Mouse (Mus musculus): Measurements from ENCODE around the gene Slc39a11. TPM values are rescaled to one million over a fixed set of nuclear protein-coding genes. Genes with fewer than 3 reads are reported as not detected.

Gene Slc39a11
- total RNA-seq, 2 experiments from 2014 or later, result 19.9 to 21.8 TPM

DNA sequence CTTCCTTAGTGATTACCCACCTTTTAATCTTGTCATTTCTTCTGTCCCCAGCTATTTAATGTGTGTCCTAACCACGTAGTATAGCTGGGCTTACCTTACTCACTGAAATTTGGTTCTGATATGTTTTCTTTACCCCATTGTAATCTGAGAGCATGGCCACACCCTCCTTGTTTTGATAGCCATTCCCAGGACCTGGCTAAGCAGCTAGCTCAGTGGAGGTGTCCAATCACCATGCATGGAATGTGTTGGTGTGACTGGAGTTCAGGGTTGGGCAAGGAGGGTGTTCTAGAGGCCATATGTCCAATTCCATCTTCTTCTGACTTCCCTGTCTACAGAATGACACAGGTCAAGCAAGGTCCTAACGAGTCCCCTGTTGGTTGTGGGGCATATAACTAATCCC lies 429.2 kb downstream of the Slc39a11 start:
- no peak for DNase-seq (ENCODE audit: extremely low spot score in 1 of 2, low spot score in 2 of 2)
- intact Hi-C loops (cut with DNase I), result no loop called here

DNA sequence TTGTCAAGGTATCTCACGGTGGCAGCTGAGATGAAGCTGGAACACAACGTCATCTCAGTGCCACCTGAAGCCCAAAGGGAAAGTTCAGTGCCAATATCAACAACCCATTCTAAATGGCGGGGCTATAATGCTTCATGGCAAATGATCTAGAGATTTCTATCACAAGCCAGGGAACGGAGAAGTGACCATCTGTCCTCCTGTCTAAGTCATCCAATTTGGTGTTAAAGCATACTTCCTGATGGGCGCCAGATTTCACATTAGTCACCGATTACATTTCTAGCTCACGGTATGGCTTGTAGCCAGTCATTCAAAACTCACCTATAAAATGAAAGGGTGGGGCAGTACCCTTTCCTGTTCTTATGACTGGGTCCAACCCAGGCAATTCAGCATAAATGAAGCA lies 435.1 kb downstream of the Slc39a11 start:
- intact Hi-C loops (cut with DNase I), result no loop called here
- DNase-seq (ENCODE audit: extremely low spot score in 1 of 2, low spot score in 2 of 2), result no peak

DNA sequence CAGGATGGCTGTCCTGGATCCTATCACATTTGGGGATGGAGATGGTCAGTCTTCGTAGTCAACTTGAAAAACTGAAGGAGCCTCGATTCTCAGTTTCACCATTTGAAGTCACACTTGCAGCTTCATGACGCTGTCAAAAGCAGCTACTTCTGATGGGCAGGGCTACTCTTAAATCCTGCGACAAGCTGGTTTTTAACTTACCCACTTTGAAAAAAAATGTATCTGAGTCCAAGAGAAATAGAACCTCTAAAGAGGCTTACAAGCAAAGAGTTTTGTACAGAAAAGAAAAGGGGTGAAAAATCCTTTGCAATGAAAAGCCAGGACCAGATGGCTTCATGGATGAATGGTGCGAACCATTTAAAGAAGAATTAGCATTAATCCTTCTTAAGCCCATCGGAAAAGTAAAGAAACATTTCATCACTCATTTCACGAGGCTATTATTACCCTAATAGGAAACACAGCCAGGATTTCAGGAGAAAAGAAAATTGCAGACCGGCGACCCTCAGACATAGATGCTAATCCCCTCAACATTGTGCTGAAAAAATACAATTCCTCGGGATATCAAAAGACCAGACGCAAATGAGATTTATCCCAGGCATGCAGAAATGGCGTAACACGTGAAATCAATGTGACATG lies 437.4 kb downstream of the Slc39a11 start:
- intact Hi-C loops (cut with DNase I), result no loop called here

DNA sequence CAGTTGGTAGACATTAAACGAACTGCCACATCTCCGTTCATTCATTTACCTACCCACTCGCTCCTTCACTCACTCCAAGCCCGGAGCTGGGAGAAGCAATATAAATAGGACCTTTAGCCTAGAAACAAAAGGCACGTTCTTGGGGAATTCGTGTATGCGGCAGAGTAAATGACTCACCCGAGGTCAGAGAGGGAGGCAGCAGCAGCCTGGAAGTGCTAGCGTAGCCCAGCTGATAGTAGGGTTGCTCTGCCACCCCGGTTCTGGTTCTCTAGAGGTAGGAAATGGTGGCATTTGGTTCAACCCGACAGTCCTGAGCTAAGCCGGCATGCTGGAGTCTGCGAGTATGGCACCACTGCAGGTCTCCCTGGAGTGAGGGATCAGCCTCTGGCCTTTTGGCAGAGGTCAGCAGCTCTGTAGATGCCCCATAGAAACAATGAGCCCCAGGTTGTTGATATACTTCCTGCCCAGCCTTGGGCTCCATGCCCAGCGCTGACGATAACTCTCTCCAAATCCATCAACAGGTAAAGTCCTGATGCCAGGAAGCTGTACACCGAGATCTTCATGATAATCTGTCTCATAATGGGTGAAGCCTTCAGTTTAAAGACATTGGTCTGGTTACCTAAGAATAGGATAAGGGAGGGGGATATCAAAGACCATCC lies 440.5 kb downstream of the Slc39a11 start:
- DNase-seq (ENCODE audit: extremely low spot score in 1 of 2, low spot score in 2 of 2), result no peak
- intact Hi-C loops (cut with DNase I), result no loop called here

More for the DNA sequence above, 437.4 kb downstream of the Slc39a11 start:
- DNase-seq (ENCODE audit: extremely low spot score in 1 of 2, low spot score in 2 of 2), result no peak

DNA sequence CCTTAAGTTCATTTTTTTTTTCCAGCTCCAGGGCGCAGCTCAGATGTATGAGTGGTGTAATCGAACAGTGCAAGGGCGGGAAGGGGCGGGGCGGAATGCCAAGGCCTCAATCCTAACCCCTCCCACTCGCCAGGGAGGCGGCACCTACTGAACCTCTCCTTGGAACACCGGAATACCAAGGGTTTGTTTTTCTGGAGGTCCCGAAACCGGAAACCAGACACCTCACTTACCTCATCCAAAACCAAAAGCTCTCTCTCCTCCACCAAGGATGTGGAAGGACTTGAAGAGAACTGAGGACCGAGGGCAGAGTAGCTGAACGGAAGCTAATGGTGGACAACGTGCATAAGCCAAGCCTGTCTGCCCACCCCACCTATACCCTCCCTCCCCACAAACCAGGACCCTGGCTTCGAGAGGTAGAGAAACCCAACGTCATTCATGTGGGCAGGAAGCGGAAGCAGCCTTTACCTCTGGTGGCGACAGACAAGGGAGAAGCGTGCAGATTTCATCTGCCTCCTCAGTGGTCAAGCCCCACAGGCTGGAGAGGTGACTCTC lies 441.3 kb downstream of the Slc39a11 start:
- no peak for DNase-seq (ENCODE audit: extremely low spot score in 1 of 2, low spot score in 2 of 2)
- intact Hi-C loops (cut with DNase I), result no loop called here

DNA sequence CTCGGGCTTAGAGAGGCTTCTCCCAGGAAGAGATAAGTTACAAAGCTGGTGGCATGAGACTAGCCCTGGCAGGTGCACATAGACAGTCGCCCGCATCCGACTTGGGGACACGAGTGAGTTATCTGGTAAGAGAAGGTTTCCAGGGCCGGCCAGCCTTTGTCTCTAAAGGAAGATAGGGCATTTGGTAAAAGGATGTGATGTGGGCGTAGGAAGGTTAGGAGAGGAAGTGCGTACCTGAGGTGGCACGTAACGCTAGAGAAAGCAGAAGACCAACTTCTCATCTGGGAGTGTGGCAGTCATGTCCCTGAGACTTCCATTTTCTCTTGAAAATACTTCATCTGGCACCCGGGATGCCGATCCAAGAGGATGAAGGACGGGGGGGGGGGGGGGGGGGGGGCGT lies 441.9 kb downstream of the Slc39a11 start:
- no peak for DNase-seq (ENCODE audit: extremely low spot score in 1 of 2, low spot score in 2 of 2)
- intact Hi-C loops (cut with DNase I), result no loop called here

DNA sequence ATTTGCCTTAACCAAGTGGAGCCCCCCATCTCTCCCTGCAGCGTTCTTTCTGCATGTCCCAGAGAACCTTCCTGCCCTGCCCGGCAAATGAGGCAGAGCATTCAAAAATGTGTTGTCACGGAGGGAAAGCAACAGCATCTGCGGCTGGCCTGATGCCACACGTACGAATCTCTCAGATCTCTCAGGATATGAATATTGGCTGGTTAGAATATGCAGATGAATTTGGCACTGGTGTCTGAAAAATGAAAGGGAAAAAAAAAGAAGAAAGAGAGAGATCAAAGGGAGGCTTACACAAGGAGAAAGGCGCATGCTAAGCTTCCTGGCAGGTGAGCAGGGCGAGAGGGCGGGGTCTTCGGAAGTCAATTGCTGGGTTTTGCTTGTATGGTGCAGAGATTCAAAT lies 443.8 kb downstream of the Slc39a11 start:
- no peak for DNase-seq (ENCODE audit: extremely low spot score in 1 of 2, low spot score in 2 of 2)
- intact Hi-C loops (cut with DNase I), result no loop called here

DNA sequence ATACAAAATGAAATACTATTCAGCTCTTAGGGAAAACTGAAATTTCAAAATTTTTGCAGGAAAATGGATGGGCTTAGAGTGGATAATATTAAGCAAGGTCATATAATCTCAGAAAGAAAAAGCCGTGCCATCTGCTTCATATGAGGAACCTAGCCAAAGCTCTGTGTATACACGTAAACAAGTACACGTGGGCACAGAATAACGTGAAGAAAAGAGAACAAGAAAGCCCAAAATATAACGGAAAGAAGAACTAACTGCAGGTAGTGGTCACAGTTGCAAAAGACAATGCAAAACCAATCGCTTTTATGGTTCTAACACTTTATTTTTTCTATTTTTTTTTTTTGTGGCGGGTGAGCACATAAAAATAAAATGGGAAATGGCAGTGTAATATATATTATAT lies 446.9 kb downstream of the Slc39a11 start:
- DNase-seq (ENCODE audit: extremely low spot score in 1 of 2, low spot score in 2 of 2), result no peak
- intact Hi-C loops (cut with DNase I), result loop anchor here (5.0 kb wide), 2 partner anchors 69 to 84 kb away; no protein-coding TSS in a partner anchor

DNA sequence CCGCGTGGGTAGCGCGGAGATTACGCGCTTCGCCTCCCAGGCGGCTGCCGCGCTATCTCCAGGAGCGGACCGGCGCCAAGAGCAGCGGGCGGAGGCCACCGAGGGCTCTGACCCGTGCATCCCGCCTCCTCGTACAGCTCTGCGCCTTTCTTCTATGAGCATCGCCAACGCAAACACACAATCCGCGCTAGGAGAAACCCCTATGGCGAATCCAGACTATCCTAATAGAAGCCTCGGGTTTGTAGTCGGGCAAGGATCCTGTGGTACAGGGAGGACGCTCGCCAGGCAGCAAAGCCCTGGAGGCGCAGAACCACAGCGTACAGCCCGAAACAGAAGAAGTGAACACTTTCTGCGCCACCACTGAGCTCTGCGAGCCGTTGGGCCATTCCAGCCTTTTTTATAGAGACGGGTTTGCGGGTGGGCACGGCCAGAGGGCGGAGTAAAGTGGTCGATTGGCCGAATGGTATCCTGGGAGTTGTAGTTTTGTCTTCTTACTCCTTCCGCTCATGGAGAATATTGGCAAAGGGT lies 448.3 kb downstream of the Slc39a11 start:
- intact Hi-C loops (cut with DNase I), result loop anchor here (5.0 kb wide), 2 partner anchors 71 to 86 kb away; no protein-coding TSS in a partner anchor
- peak; percentile 86 to 93 for DNase-seq (ENCODE audit: extremely low spot score in 1 of 2, low spot score in 2 of 2)

DNA sequence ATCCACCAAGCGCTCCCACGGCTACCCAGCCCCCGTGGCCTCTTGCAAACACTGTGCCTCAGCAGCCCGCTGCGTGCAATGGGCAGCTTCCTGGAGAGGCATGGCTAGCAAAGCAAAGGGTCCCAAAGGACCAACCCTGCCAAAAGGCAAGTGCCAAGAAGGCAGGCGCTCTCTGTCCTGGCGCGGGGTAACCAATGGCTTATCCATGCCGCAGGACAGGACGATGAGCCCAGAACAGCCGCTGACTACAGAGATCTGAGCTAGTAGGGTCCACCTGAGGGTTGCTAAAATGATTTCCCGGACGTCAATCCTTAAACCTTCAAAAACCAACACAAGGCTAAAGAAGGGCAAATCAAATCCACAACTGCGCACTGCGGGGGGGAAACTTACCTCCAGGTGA lies 449.0 kb downstream of the Slc39a11 start:
- DNase-seq (ENCODE audit: extremely low spot score in 1 of 2, low spot score in 2 of 2), result no peak
- intact Hi-C loops (cut with DNase I), result loop anchor here (5.0 kb wide), 2 partner anchors 71 to 86 kb away; no protein-coding TSS in a partner anchor

DNA sequence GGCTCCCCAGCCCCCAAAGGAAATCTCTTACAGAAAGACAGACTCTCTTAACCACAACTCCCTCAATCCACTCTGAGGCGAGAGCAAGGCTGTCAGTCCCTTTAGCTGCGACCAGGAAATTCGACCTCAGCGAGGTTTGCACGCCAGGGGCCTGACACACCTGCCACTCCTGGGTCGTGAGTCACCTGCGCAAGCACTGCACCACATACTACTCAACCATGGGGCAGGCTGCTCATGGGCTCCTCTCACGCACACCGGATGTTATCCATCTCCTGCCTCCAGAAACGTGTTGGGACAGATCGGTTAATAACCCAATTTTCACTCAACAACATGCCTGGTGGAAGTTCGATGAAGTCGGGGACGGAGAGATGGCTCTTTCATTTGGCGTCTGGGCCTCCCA lies 451.3 kb downstream of the Slc39a11 start:
- DNase-seq (ENCODE audit: extremely low spot score in 1 of 2, low spot score in 2 of 2), result no peak
- intact Hi-C loops (cut with DNase I), result no loop called here

DNA sequence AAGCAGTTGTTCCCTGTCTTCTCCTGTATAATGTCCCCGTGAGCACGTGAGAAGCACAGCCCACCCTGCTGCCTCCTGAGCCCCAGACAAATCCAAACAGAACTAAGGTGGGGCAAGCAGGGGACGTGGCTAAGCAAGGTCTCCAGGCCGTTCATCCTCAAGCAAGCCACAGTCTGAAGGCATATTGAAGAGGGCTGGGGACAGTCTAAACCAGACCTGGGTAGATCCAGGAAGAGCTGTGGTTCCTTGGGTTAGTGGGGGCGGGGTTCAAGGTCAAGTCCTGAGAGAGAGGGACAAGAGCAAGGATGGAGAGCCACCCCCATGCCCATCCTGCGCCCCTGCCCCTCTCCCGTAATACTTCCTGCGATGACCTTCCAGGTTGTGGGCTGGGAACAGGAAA lies 452.3 kb downstream of the Slc39a11 start:
- DNase-seq (ENCODE audit: extremely low spot score in 1 of 2, low spot score in 2 of 2), result no peak
- intact Hi-C loops (cut with DNase I), result no loop called here

DNA sequence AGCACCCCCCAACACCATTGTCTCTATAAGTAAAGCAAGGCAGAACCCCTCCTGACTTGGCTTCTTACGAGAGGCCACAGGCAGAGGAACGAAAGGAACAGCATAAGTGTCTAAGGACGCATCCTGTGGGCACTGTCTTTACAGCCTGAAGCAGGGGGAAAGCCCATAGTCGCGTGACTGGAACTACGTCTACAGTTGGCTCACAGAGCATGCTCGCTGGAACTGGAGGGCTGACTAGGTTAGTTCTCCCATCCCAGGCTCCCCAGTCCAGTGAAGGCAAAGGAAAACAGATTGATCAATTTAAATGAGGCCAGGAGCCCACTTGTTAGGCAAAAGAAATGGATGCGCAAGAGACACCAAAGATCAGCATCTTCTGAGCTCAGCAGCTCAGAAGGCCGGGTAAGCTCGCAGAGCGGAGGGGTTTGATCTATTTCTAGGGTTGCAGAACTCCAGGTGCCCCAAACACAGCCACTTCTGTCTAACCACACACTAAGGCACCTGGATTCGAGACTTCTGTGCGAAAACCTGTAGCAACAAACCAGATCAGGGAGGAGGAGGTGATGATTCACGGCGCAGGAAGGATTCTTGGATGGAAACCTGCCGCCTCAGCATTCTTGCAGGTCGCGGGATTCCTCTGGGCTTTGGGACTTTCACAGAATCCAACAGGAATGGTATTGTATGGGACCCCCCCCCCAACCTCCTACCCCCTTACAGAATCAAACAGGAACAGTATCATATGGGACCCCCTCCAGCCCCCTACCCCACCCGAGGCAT lies 453.5 kb downstream of the Slc39a11 start:
- DNase-seq (ENCODE audit: extremely low spot score in 1 of 2, low spot score in 2 of 2), result no peak
- intact Hi-C loops (cut with DNase I), result no loop called here

Other genes starting within 250 kb of the Slc39a11 start
- gene Sstr2, start 30.7 kb downstream of the Slc39a11 start, total RNA-seq (2021), result 10 to 100 TPM; 33.8 to 38.1 TPM
- 10 to 100 TPM; 38.0 to 38.2 TPM for gene Cog1, start 910 bp downstream of the Slc39a11 start, total RNA-seq (2021)
- gene Fam104a, start 34.1 kb upstream of the Slc39a11 start, total RNA-seq (2021), result 10 to 100 TPM; 24.2 to 25.0 TPM
- gene D11Wsu47e, start 34.3 kb upstream of the Slc39a11 start, total RNA-seq (2021), result 10 to 100 TPM; 11.8 to 12.1 TPM
- not detected for gene Cpsf4l, start 59.9 kb upstream of the Slc39a11 start, total RNA-seq (2021)
- 10 to 100 TPM; 28.1 to 33.8 TPM for gene Cdc42ep4, start 101.8 kb upstream of the Slc39a11 start, total RNA-seq (2021)